Mouse (Mus musculus): ENCODE results near the gene Cenpe. TPM values are rescaled to one million over a fixed set of nuclear protein-coding genes. Genes with fewer than 3 reads are reported as not detected.

The Cenpe gene
- polyA plus RNA-seq, 1 experiment from 2014 or later, result 27.9 TPM

- no peaks in the 10 kb centered on the region for H3K4me1 ChIP-seq (replicated peaks; ENCODE audit: control insufficient read depth, insufficient read depth, low read length)
- peaks cover 84% of the 10 kb centered on the region for H3K36me3 ChIP-seq (ENCODE audit: control insufficient read depth, insufficient read depth, low read length)
- DNase-seq (ENCODE audit: low spot score) (no peak), ATAC-seq (replicated peaks; ENCODE audit: low FRiP score, low TSS enrichment, low read depth) (no peak; the same call in 1 of the 2 replicates)
- H3K4me3 ChIP-seq (ENCODE audit: low read depth, low read length), result no peak overlapping the region
- H3K27ac ChIP-seq (ENCODE audit: low read depth), result no peak overlapping the region
- H3K9ac ChIP-seq (ENCODE audit: low read length), result no peak overlapping the region
- H3K27me3 ChIP-seq (replicated peaks; ENCODE audit: control insufficient read depth, insufficient read depth, low read length), result no peaks in the 10 kb centered on the region
- no peaks in the 10 kb centered on the region for H3K9me3 ChIP-seq (ENCODE audit: control insufficient read depth, low read length)
- WGBS, result 66% methylated on average over 10 of the region's 10 CpGs
- H3K4me2 ChIP-seq (ENCODE audit: low read length), result no peak overlapping the region
Observed at GRCm38 (mm10) chr3:135269391-135269990, 57.2 kb downstream of the Cenpe start.

GRCm38 (mm10) chr3:135272627-135273026 is 60.3 kb downstream of the Cenpe start:
- no peak for ATAC-seq (replicated peaks; ENCODE audit: low FRiP score, low TSS enrichment, low read depth)

GRCm38 (mm10) chr3:135273047-135273446 is 60.7 kb downstream of the Cenpe start:
- Histone ChIP-seq H3K27me3 (replicated peaks; ENCODE audit: control insufficient read depth, insufficient read depth, low read length) (no peaks in the 10 kb centered on the region), H3K9ac (ENCODE audit: low read length) (no peak overlapping the region), H3K27ac (ENCODE audit: low read depth) (no peak overlapping the region), H3K4me2 (ENCODE audit: low read length) (no peak overlapping the region), H3K9me3 (ENCODE audit: control insufficient read depth, low read length) (no peaks in the 10 kb centered on the region), H3K36me3 (ENCODE audit: control insufficient read depth, insufficient read depth, low read length) (peaks cover 53% of the 10 kb centered on the region), H3K4me3 (ENCODE audit: low read depth, low read length) (no peak overlapping the region), H3K4me1 (replicated peaks; ENCODE audit: control insufficient read depth, insufficient read depth, low read length) (no peaks in the 10 kb centered on the region)
- WGBS, result 90% methylated on average over 13 of the region's 13 CpGs
- DNase-seq (ENCODE audit: low spot score) (no peak), ATAC-seq (replicated peaks; ENCODE audit: low FRiP score, low TSS enrichment, low read depth) (no peak)

More at GRCm38 (mm10) chr3:135272627-135273026, 60.3 kb downstream of the Cenpe start:
- no peak for DNase-seq (ENCODE audit: low spot score)
- Histone ChIP-seq H3K9ac (ENCODE audit: low read length) (no peak overlapping the region), H3K4me2 (ENCODE audit: low read length) (no peak overlapping the region), H3K9me3 (ENCODE audit: control insufficient read depth, low read length) (no peaks in the 10 kb centered on the region), H3K4me3 (ENCODE audit: low read depth, low read length) (no peak overlapping the region), H3K27me3 (replicated peaks; ENCODE audit: control insufficient read depth, insufficient read depth, low read length) (no peaks in the 10 kb centered on the region), H3K36me3 (ENCODE audit: control insufficient read depth, insufficient read depth, low read length) (peaks cover 57% of the 10 kb centered on the region), H3K27ac (ENCODE audit: low read depth) (no peak overlapping the region), H3K4me1 (replicated peaks; ENCODE audit: control insufficient read depth, insufficient read depth, low read length) (no peaks in the 10 kb centered on the region)
- 74% methylated on average over 12 of the region's 12 CpGs for WGBS

GRCm38 (mm10) chr3:135280160-135280559 is 67.8 kb downstream of the Cenpe start:
- ATAC-seq (replicated peaks; ENCODE audit: low FRiP score, low TSS enrichment, low read depth) (no peak), DNase-seq (ENCODE audit: low spot score) (no peak)
- H3K27ac ChIP-seq (ENCODE audit: low read depth), result no peak overlapping the region
- 70% methylated on average over 4 of the region's 4 CpGs for WGBS
- no peaks in the 10 kb centered on the region for H3K27me3 ChIP-seq (replicated peaks; ENCODE audit: control insufficient read depth, insufficient read depth, low read length)
- no peak overlapping the region for H3K9ac ChIP-seq (ENCODE audit: low read length)
- H3K4me1 ChIP-seq (replicated peaks; ENCODE audit: control insufficient read depth, insufficient read depth, low read length), result 0 out of 2 replicates have a peak, but pooled peaks cover 3% of the 10 kb centered on the region
- H3K36me3 ChIP-seq (ENCODE audit: control insufficient read depth, insufficient read depth, low read length), result no peaks in the 10 kb centered on the region
- H3K4me3 ChIP-seq (ENCODE audit: low read depth, low read length), result no peak overlapping the region
- no peaks in the 10 kb centered on the region for H3K9me3 ChIP-seq (ENCODE audit: control insufficient read depth, low read length)
- no peak overlapping the region for H3K4me2 ChIP-seq (ENCODE audit: low read length)

- H3K4me1 ChIP-seq (replicated peaks; ENCODE audit: control insufficient read depth, insufficient read depth, low read length), result 0 out of 2 replicates have a peak, but pooled peaks cover 3% of the 10 kb centered on the region
- H3K4me3 ChIP-seq (ENCODE audit: low read depth, low read length), result peak within 1 kb of the TSS; percentile 28
- DNase-seq (ENCODE audit: low spot score), result peak; percentile 89
- no peaks in the 10 kb centered on the region for H3K9me3 ChIP-seq (ENCODE audit: control insufficient read depth, low read length)
- no peaks in the 10 kb centered on the region for H3K27me3 ChIP-seq (replicated peaks; ENCODE audit: control insufficient read depth, insufficient read depth, low read length)
- 19% methylated on average over 14 of the region's 14 CpGs for WGBS
- ATAC-seq (replicated peaks; ENCODE audit: low FRiP score, low TSS enrichment, low read depth), result peak; percentile 81
- H3K36me3 ChIP-seq (ENCODE audit: control insufficient read depth, insufficient read depth, low read length), result no peaks in the 10 kb centered on the region
- peak within 1 kb of the TSS; percentile 1; the same call in 1 of the 2 replicates for H3K9ac ChIP-seq (ENCODE audit: low read length)
- 0 out of 2 replicates have a peak within 1 kb of the TSS, but pooled peaks have one; percentile 17 for H3K27ac ChIP-seq (ENCODE audit: low read depth)
- H3K4me2 ChIP-seq (ENCODE audit: low read length), result peak within 1 kb of the TSS; percentile 43
Observed at GRCm38 (mm10) chr3:135280669-135281415, 68.5 kb downstream of the Cenpe start, which contains the start of gene Bdh2. Gene Bdh2, plus strand, starts transcription at chr3:135281221.

GRCm38 (mm10) chr3:135281701-135282100 is 69.4 kb downstream of the Cenpe start:
- Histone ChIP-seq H3K4me3 (ENCODE audit: low read depth, low read length) (no peak overlapping the region), H3K36me3 (ENCODE audit: control insufficient read depth, insufficient read depth, low read length) (no peaks in the 10 kb centered on the region), H3K27ac (ENCODE audit: low read depth) (no peak overlapping the region), H3K4me2 (ENCODE audit: low read length) (peak overlapping the region; percentile 43), H3K9me3 (ENCODE audit: control insufficient read depth, low read length) (no peaks in the 10 kb centered on the region), H3K27me3 (replicated peaks; ENCODE audit: control insufficient read depth, insufficient read depth, low read length) (no peaks in the 10 kb centered on the region), H3K4me1 (replicated peaks; ENCODE audit: control insufficient read depth, insufficient read depth, low read length) (0 out of 2 replicates have a peak, but pooled peaks cover 3% of the 10 kb centered on the region), H3K9ac (ENCODE audit: low read length) (0 out of 2 replicates have a peak overlapping the region, but pooled peaks have one; percentile 1)
- no peak for DNase-seq (ENCODE audit: low spot score)
- WGBS, result 59% methylated on average over 8 of the region's 8 CpGs
- ATAC-seq (replicated peaks; ENCODE audit: low FRiP score, low TSS enrichment, low read depth), result no peak

- no peak for DNase-seq (ENCODE audit: low spot score)
- no peaks in the 10 kb centered on the region for H3K36me3 ChIP-seq (ENCODE audit: control insufficient read depth, insufficient read depth, low read length)
Observed at GRCm38 (mm10) chr3:135285256-135285655, 72.9 kb downstream of the Cenpe start.

GRCm38 (mm10) chr3:135285807-135286206 is 73.5 kb downstream of the Cenpe start:
- H3K9ac ChIP-seq (ENCODE audit: low read length), result no peak overlapping the region
- no peak for ATAC-seq (replicated peaks; ENCODE audit: low FRiP score, low TSS enrichment, low read depth)
- no peak overlapping the region for H3K4me3 ChIP-seq (ENCODE audit: low read depth, low read length)
- H3K4me1 ChIP-seq (replicated peaks; ENCODE audit: control insufficient read depth, insufficient read depth, low read length), result 0 out of 2 replicates have a peak, but pooled peaks cover under 1% of the 10 kb centered on the region
- H3K9me3 ChIP-seq (ENCODE audit: control insufficient read depth, low read length), result no peaks in the 10 kb centered on the region
- WGBS, result 64% methylated on average over 3 of the region's 3 CpGs
- no peaks in the 10 kb centered on the region for H3K27me3 ChIP-seq (replicated peaks; ENCODE audit: control insufficient read depth, insufficient read depth, low read length)
- no peak overlapping the region for H3K4me2 ChIP-seq (ENCODE audit: low read length)
- DNase-seq (ENCODE audit: low spot score), result no peak
- H3K27ac ChIP-seq (ENCODE audit: low read depth), result no peak overlapping the region
- H3K36me3 ChIP-seq (ENCODE audit: control insufficient read depth, insufficient read depth, low read length), result no peaks in the 10 kb centered on the region

More at GRCm38 (mm10) chr3:135285256-135285655, 72.9 kb downstream of the Cenpe start:
- Histone ChIP-seq H3K27ac (ENCODE audit: low read depth) (no peak overlapping the region), H3K9ac (ENCODE audit: low read length) (no peak overlapping the region), H3K9me3 (ENCODE audit: control insufficient read depth, low read length) (no peaks in the 10 kb centered on the region), H3K4me3 (ENCODE audit: low read depth, low read length) (no peak overlapping the region), H3K4me1 (replicated peaks; ENCODE audit: control insufficient read depth, insufficient read depth, low read length) (0 out of 2 replicates have a peak, but pooled peaks cover 3% of the 10 kb centered on the region), H3K27me3 (replicated peaks; ENCODE audit: control insufficient read depth, insufficient read depth, low read length) (no peaks in the 10 kb centered on the region), H3K4me2 (ENCODE audit: low read length) (no peak overlapping the region)
- WGBS, result 89% methylated on average over 11 of the region's 11 CpGs
- ATAC-seq (replicated peaks; ENCODE audit: low FRiP score, low TSS enrichment, low read depth), result no peak
